Mouse (Mus musculus): ENCODE data around the gene Dnaja3.
"Not testable (repeated sequence)": the region's sequence is repeated elsewhere in the genome, so short reads cannot be mapped to it uniquely, and the experiment has no call there.

Gene Dnaja3

GRCm38 (mm10) chr16:4667190-4667808, 27.5 kb downstream of the Dnaja3 start:
- DNase-seq (ENCODE audit: low spot score in 2 of 2) = peak in 1 of 2 experiments; percentile 88

DNA sequence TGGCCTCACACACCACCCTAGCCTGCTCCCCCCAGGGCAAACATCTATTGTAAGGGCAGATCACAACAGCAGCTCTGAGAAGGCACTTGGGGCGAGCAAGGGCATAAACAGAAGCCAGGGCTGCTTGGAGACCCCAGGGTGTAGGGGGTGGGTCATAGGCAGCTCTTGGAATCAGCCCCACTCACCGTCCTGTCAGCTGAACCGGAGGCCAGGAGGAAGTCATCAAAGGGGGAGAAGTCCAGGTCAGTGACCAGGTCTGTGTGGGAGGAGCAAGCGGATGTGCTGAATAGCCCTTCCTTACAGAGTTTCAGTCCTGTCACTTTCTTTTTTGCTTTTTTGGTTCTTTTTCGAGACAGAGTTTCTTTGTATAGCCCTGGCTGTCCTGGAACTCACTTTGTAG, 30.5 kb downstream of the Dnaja3 start:
- no peak for DNase-seq (ENCODE audit: low spot score in 2 of 2)

DNA sequence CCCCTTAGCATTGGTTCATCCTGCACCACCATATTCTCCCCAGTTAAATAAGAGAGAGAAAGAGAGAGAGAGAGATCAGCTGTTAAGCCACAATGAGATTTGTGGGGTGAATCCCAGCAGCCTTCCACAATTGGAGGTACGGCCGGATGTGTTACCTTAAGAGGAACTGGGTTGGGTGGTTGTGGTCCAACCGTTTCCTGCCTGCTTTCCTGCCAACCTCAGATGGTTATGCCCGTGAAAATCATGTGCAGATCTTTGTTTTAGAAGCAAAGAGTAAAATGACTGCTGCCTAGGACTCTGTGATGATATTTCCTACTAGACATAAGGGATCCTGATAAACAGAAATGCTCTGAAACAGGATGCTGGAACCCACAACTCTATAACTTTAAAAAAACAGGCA, 34.3 kb downstream of the Dnaja3 start:
- no peak for DNase-seq (ENCODE audit: low spot score in 2 of 2)

GRCm38 (mm10) chr16:4676836-4677235, 37.0 kb downstream of the Dnaja3 start:
- DNase-seq (ENCODE audit: low spot score in 2 of 2) = no peak

DNA sequence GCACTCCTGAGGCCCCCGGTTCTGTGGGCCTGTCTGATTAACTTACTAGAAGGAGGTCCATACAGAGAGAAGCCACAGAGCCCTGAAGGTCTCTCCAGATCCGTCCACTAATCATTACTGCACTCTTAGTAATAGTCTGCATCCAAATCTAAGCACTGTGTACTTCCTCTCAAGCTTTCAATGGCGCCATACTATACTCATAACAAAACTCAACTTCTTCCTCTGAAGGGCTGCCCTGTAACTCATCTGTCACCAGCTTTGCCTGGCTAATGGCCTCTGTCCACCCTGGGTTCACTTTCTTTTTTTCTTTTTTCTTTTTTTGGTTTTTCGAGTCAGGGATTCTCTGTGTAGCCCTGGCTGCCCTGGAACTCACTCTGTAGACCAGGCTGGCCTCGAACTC, 38.3 kb downstream of the Dnaja3 start:
- no peak for DNase-seq (ENCODE audit: low spot score in 2 of 2)

- DNase-seq (ENCODE audit: low spot score in 2 of 2) = peak; percentile 72 to 87
These were observed 39.6 kb downstream of the Dnaja3 start, which contains the start of gene Coro7 for GRCm38 (mm10) chr16:4679121-4680018. Gene Coro7, minus strand, starts transcription at chr16:4679777.

- not testable (repeated sequence) for DNase-seq (ENCODE audit: low spot score in 2 of 2)
These were observed 41.2 kb downstream of the Dnaja3 start for GRCm38 (mm10) chr16:4680922-4681455.

- DNase-seq (ENCODE audit: low spot score in 2 of 2) = no peak
These were observed 42.9 kb downstream of the Dnaja3 start for GRCm38 (mm10) chr16:4682628-4683179.

DNA sequence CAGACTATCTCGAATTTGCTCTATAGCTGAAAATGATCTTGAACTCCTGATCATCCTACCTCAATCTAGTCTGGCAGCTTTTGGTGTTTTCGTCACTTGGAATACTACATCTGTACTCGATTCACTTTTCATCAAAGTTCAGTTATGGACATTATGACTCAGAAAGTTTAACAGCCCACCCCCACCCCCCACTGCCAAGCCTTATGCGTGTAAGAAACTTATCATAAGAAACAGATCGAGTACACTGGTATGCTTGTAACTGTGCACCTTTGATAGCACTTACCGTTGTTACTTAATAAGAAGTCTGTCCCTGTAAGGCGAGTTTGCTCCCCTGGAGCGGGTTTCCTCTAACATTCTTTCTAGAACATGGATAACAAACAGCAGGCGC, 43.4 kb downstream of the Dnaja3 start:
- DNase-seq (ENCODE audit: low spot score in 2 of 2) = no peak

DNA sequence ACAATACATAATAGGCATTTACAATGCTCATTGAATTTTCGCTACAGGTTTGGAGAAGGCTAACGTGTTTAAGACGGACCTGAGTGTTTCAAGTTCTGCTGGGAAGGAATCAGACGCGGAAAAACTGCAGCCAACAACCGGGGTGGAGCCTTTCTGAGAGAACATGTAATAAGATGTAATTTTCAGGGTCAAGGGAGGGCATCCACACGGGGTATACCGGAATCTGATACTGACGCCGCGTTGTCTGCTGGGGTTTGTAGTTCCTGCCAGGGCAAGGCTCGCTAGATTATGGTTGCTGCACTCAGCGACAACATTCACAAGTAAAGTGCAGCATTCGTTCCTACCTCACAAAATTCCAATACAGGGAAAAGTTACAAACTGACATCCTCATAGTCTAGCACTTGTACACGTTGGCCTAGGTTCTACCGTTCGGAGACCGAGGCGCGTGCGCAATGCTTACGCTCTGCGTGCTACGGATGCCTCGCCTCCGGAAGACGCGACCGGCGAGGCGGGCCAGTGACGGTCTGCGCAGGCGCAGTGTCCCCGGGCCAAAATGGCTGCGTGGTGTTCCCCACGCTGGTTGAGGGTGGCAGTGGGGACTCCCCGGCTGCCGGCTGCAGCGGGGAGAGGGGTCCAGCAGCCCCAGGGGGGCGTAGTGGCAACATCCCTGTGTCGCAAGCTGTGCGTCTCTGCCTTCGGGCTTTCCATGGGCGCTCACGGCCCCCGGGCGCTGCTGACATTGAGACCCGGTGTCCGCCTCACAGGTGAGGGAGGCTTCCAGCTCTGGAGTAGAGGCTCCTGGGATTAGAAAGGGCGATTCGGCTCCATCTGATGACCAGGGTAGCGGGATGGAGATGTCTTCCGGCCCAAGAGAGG, 44.0 kb downstream of the Dnaja3 start:
- peak; percentile 81 to 94 for DNase-seq (ENCODE audit: low spot score in 2 of 2)

GRCm38 (mm10) chr16:4684457-4684791, 44.6 kb downstream of the Dnaja3 start:
- DNase-seq (ENCODE audit: low spot score in 2 of 2) = no peak

GRCm38 (mm10) chr16:4689371-4689770, 49.6 kb downstream of the Dnaja3 start:
- not testable (repeated sequence) for DNase-seq (ENCODE audit: low spot score in 2 of 2)

GRCm38 (mm10) chr16:4701211-4701610, 61.4 kb downstream of the Dnaja3 start:
- DNase-seq (ENCODE audit: low spot score in 2 of 2) = no peak

DNA sequence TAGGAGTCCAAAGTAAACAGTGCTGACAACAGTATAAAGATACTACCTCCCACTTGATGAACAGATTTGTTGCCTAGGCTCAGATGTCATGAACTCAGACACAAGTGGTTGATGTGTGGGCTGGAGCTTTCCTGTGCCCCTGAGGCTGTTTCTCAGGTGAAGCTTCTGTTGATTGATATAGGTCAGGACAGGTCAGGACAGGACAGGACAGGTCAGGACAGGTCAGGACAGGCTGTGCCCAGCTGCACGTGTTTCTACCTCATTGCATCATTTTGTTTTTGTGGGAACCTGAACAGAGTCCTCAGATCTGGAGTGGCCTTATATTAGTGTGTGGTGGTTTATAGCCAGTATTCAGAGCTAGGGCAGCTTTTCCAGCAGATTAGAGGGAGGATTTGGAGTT, 62.9 kb downstream of the Dnaja3 start:
- no peak for DNase-seq (ENCODE audit: low spot score in 2 of 2)

DNA sequence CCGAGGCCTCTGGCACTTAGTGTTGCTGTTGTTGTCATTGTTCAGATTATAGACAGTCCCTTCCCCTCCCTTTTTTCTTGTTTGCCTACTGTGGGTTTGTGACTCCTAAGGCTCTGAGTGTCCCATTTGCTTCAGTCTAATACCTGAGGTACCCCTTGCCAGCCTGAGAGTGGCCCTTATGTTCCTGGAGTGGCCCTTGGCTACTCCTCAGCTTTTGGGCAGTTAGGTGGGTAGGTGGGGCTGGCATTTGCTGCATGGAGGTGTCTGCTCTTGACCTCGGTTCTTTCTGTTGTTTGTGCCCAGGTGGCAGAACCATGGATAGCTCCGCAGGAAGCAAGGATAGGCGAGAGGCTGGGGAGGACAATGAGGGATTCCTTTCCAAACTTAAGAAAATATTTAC, 65.8 kb downstream of the Dnaja3 start:
- no peak for DNase-seq (ENCODE audit: low spot score in 2 of 2)

DNA sequence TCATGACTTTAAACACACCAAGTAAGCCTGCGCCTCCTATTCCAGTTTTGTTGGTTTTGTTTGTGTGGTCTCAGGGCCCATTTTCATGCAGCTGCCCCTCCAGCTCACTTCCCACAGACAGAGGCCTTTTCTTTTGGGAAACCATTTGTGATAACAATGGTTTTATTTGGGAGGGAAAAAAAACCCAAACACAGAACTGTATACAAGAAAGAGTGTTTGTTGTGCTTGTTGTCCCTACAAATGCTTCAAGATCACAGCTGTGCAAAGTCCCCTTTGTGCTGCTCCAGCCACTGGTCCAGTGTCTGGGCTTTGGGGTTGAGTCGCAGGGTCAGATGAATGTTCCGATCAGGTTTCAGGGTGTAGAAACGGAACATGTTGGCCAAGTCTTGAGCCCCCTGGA, 71.4 kb downstream of the Dnaja3 start:
- DNase-seq (ENCODE audit: low spot score in 2 of 2) = no peak

DNA sequence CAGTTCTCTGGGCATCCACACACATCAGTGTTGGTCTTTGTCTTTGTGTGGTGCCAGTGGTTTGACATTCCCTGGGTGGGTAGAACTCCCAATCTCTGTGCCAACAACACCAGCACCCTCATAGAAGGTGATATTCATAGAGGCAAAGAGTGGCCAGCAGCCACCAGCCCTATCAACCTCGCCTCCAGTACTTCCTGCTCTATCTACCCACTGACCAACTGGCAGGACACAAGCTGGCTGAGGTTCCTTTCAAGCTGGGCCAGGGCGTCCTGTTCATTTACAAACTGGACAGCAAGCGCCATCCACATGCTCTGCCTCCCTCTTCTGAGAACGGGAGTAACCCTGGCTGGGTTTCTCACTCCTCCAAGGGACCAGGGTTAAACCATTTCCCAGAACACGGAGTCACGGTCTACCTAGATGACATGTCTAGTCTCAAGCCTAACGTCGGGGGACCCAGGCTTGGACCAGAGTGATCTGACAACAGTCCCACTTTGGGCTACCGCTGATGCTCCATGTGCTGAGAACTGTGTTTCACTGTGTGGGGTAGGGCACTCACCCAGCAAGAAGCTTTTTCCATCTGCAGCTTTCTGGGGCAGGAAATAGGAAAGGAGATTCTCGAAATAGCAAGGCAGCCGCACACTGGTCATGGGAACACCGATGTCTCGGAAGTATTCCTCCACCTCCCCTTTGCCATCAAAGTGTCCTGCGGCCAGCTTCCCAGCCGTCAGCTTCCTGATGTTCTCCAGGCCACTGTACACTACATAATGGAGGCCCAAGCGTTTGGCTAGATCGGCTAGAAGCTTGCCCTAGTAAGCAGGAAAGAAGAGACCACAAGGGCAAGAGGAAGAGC, 74.3 kb downstream of the Dnaja3 start:
- DNase-seq (ENCODE audit: low spot score in 2 of 2) = no peak

- no peak for DNase-seq (ENCODE audit: low spot score in 2 of 2)
These were observed 78.1 kb downstream of the Dnaja3 start for GRCm38 (mm10) chr16:4717866-4718265.

DNA sequence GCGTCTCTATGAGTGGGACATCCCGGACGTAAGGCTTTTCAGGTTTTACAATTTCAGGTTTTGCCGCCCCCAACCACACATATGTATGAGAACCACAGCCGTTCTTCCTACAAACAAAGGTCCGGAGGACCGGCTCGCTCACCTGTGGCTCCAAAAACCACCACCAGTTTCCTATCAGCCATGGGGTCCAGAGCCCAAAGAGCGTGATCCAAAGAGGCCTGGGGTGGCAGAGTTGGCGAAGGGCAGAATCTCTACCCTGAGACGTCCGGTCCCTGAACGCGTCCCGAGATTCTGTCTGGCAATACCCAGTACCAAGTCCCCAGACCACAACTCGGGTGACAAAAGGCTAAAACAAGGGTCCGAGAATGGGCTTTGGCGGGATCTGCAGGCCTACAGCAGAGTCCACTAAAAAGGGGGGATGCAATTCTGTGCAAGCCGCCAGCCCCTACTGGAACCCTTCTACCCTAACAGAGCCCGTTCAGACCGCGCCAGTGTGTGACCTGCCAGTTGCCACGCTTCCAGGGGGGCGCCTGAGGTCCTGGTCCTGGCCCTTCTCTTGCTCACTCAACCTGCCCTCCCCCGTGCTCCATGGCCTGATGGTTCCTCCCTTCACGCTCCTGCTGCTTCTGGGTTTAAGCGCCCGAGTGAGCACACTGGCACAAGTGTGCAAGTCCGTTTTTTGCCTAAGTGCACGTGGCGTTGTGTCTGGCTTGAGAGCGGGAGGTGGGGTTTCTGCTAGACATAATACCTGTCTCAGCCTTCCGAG, 79.1 kb downstream of the Dnaja3 start, which contains the start of gene Nmral1:
Gene Nmral1, minus strand, starts transcription at position 604 of the 766 bp plus-strand sequence.
- DNase-seq (ENCODE audit: low spot score in 2 of 2) = peak in 1 of 2 experiments; percentile 58
